Mouse (Mus musculus) forebrain, embryonic 11.5 days (tissue): ENCODE results near the gene Dad1. TPM values are rescaled to one million over a fixed set of nuclear protein-coding genes. Genes with fewer than 3 reads are reported as not detected.

Source experiments
- ATAC-seq: fragments of 200-750 bp; cut with Nextera tagmentation; replicated peaks from 2 replicates; pipeline ENCODE4 v1.8.0; 2017; ENCODE audit warnings: moderate TSS enrichment; ENCODE audit not compliant: low FRiP score
- DNase-seq: peaks from one replicate; pipeline ENCODE4 v3.0.0-alpha.2; 2017; ENCODE audit warnings: low spot score
- H3K27ac ChIP-seq: fragments of 300-500 bp; sonication (generic); 2 replicates; pipeline ENCODE4 v1.5.1; 2014; ENCODE audit warnings: low read depth, low read length
- H3K27me3 ChIP-seq: fragments of 300-500 bp; sonication (generic); 2 replicates; pipeline ENCODE4 v1.6.1; 2014; ENCODE audit warnings: mild to moderate bottlenecking, low read length, mixed read lengths; ENCODE audit not compliant: control insufficient read depth, insufficient read depth
- H3K36me3 ChIP-seq: fragments of 300-500 bp; sonication (generic); 2 replicates; pipeline ENCODE4 v1.6.1; 2014; ENCODE audit warnings: mild to moderate bottlenecking, low read length, moderate library complexity, mixed read lengths; ENCODE audit not compliant: control insufficient read depth, insufficient read depth
- H3K4me1 ChIP-seq: fragments of 300-500 bp; sonication (generic); replicated peaks from 2 replicates; pipeline ENCODE4 v1.6.1; 2014; ENCODE audit warnings: low read length, mixed read lengths; ENCODE audit not compliant: control insufficient read depth, insufficient read depth
- H3K4me2 ChIP-seq: fragments of 300-500 bp; sonication (generic); 2 replicates; pipeline ENCODE4 v1.6.1; 2014; ENCODE audit warnings: low read depth, mild to moderate bottlenecking, low read length, moderate library complexity, mixed read lengths; ENCODE audit not compliant: severe bottlenecking
- H3K4me3 ChIP-seq: fragments of 300-500 bp; sonication (generic); 2 replicates; pipeline ENCODE4 v1.5.1; 2014; ENCODE audit warnings: low read depth, low read length
- H3K9ac ChIP-seq: fragments of 300-500 bp; sonication (generic); 2 replicates; pipeline ENCODE4 v1.6.1; 2014; ENCODE audit warnings: low read length
- H3K9me3 ChIP-seq: fragments of 300-500 bp; sonication (generic); 2 replicates; pipeline ENCODE4 v1.6.1; 2016; ENCODE audit warnings: low read length, mixed read lengths; ENCODE audit not compliant: control insufficient read depth
- WGBS: fragments of 180-500 bp; shearing (Covaris S2); extraction: QIAGEN DNeasy Blood & Tissue Kit; methylation state at CpG from one replicate; pipeline ENCODE4 v1.1.7; 2014; 5-methylcytosine and 5-hydroxymethylcytosine counted together
- polyA plus RNA-seq: library from polyadenylated mRNA; unstranded; fragments of >200 nt; fragmentation: Nextera tagmentation; extraction: Ambion mirVana; gene quantifications from 2 replicates; pipeline ENCODE4 v1.2.1, GENCODE M21; 2014

Gene Dad1
- polyA plus RNA-seq, 1 experiment from 2014 or later: 240 TPM

- Histone ChIP-seq H3K27ac (no peak overlapping the region), H3K9ac (no peak overlapping the region), H3K9me3 (no peaks in the 10 kb centered on the region), H3K27me3 (no peaks in the 10 kb centered on the region), H3K4me1 (no peaks in the 10 kb centered on the region), H3K4me2 (no peak overlapping the region), H3K36me3 (no peaks in the 10 kb centered on the region), H3K4me3 (no peak overlapping the region)
- ATAC-seq (no peak), DNase-seq (no peak)
- WGBS: 87% methylated on average over 5 of the region's 5 CpGs
Observed at GRCm38 (mm10) chr14:54209932-54210331, 44.0 kb downstream of the Dad1 start.

- H3K4me3 ChIP-seq: no peak overlapping the region
- no peak overlapping the region for H3K9ac ChIP-seq
- no peak overlapping the region for H3K27ac ChIP-seq
- DNase-seq (no peak), ATAC-seq (no peak)
- H3K9me3 ChIP-seq: no peaks in the 10 kb centered on the region
- H3K27me3 ChIP-seq: no peaks in the 10 kb centered on the region
- H3K36me3 ChIP-seq: no peaks in the 10 kb centered on the region
- WGBS: 79% methylated on average over 6 of the region's 6 CpGs
- no peak overlapping the region for H3K4me2 ChIP-seq
- H3K4me1 ChIP-seq: no peaks in the 10 kb centered on the region
Observed at GRCm38 (mm10) chr14:54208741-54209140, 45.2 kb downstream of the Dad1 start.

GRCm38 (mm10) chr14:54207924-54208323 is 46.0 kb downstream of the Dad1 start:
- no peaks in the 10 kb centered on the region for H3K4me1 ChIP-seq
- no peak overlapping the region for H3K4me3 ChIP-seq
- WGBS: 84% methylated on average over 5 of the region's 5 CpGs
- no peak overlapping the region for H3K27ac ChIP-seq
- no peaks in the 10 kb centered on the region for H3K27me3 ChIP-seq
- H3K9ac ChIP-seq: no peak overlapping the region
- no peaks in the 10 kb centered on the region for H3K9me3 ChIP-seq
- ATAC-seq (no peak), DNase-seq (no peak)
- H3K4me2 ChIP-seq: no peak overlapping the region
- H3K36me3 ChIP-seq: no peaks in the 10 kb centered on the region

GRCm38 (mm10) chr14:54206750-54207550 is 47.0 kb downstream of the Dad1 start:
- no peak overlapping the region for H3K27ac ChIP-seq
- DNase-seq: no peak

GRCm38 (mm10) chr14:54206309-54206708 is 47.6 kb downstream of the Dad1 start:
- 84% methylated on average over 5 of the region's 5 CpGs for WGBS
- no peaks in the 10 kb centered on the region for H3K9me3 ChIP-seq
- ATAC-seq: no peak

More at GRCm38 (mm10) chr14:54206750-54207550, 47.0 kb downstream of the Dad1 start:
- Histone ChIP-seq H3K27me3 (no peaks in the 10 kb centered on the region), H3K4me2 (no peak overlapping the region), H3K9ac (no peak overlapping the region), H3K4me1 (no peaks in the 10 kb centered on the region), H3K9me3 (no peaks in the 10 kb centered on the region), H3K36me3 (no peaks in the 10 kb centered on the region), H3K4me3 (no peak overlapping the region)
- WGBS: 87% methylated on average over 15 of the region's 15 CpGs
- ATAC-seq: no peak

GRCm38 (mm10) chr14:54205904-54206303 is 48.0 kb downstream of the Dad1 start:
- no peaks in the 10 kb centered on the region for H3K9me3 ChIP-seq
- no peaks in the 10 kb centered on the region for H3K4me1 ChIP-seq
- H3K27me3 ChIP-seq: no peaks in the 10 kb centered on the region
- H3K4me2 ChIP-seq: no peak overlapping the region
- no peak overlapping the region for H3K4me3 ChIP-seq
- no peak overlapping the region for H3K9ac ChIP-seq
- DNase-seq: no peak
- no peaks in the 10 kb centered on the region for H3K36me3 ChIP-seq
- WGBS: 71% methylated on average over 6 of the region's 6 CpGs
- H3K27ac ChIP-seq: no peak overlapping the region
- ATAC-seq: no peak

More at GRCm38 (mm10) chr14:54206309-54206708, 47.6 kb downstream of the Dad1 start:
- H3K4me2 ChIP-seq: no peak overlapping the region
- H3K4me3 ChIP-seq: no peak overlapping the region
- H3K27me3 ChIP-seq: no peaks in the 10 kb centered on the region
- H3K4me1 ChIP-seq: no peaks in the 10 kb centered on the region
- DNase-seq: no peak
- no peaks in the 10 kb centered on the region for H3K36me3 ChIP-seq
- H3K9ac ChIP-seq: no peak overlapping the region
- no peak overlapping the region for H3K27ac ChIP-seq

GRCm38 (mm10) chr14:54204786-54205185 is 49.1 kb downstream of the Dad1 start:
- Histone ChIP-seq H3K4me3 (no peak overlapping the region), H3K27me3 (no peaks in the 10 kb centered on the region), H3K4me1 (no peaks in the 10 kb centered on the region), H3K36me3 (no peaks in the 10 kb centered on the region), H3K27ac (no peak overlapping the region), H3K9me3 (no peaks in the 10 kb centered on the region), H3K9ac (no peak overlapping the region), H3K4me2 (no peak overlapping the region)
- no peak for DNase-seq
- 60% methylated on average over 4 of the region's 4 CpGs for WGBS
- no peak for ATAC-seq

- DNase-seq (no peak), ATAC-seq (no peak)
- H3K4me3 ChIP-seq: no peak overlapping the region
Observed at GRCm38 (mm10) chr14:54204311-54204710, 49.6 kb downstream of the Dad1 start.

GRCm38 (mm10) chr14:54203776-54204175 is 50.1 kb downstream of the Dad1 start:
- H3K9ac ChIP-seq: no peak overlapping the region

More at GRCm38 (mm10) chr14:54204311-54204710, 49.6 kb downstream of the Dad1 start:
- H3K27ac ChIP-seq: no peak overlapping the region
- no peak overlapping the region for H3K9ac ChIP-seq
- no peaks in the 10 kb centered on the region for H3K4me1 ChIP-seq
- no peaks in the 10 kb centered on the region for H3K36me3 ChIP-seq
- H3K4me2 ChIP-seq: no peak overlapping the region
- WGBS: 91% methylated on average over 8 of the region's 8 CpGs
- no peaks in the 10 kb centered on the region for H3K27me3 ChIP-seq
- no peaks in the 10 kb centered on the region for H3K9me3 ChIP-seq

More at GRCm38 (mm10) chr14:54203776-54204175, 50.1 kb downstream of the Dad1 start:
- no peak for DNase-seq
- Histone ChIP-seq H3K27ac (no peak overlapping the region), H3K36me3 (no peaks in the 10 kb centered on the region), H3K27me3 (no peaks in the 10 kb centered on the region), H3K4me1 (no peaks in the 10 kb centered on the region), H3K4me3 (no peak overlapping the region), H3K4me2 (no peak overlapping the region), H3K9me3 (no peaks in the 10 kb centered on the region)
- WGBS: 95% methylated on average over 10 of the region's 10 CpGs
- no peak for ATAC-seq
